Mouse (Mus musculus): ENCODE results near the gene Mcrip1.

- no peak for TF ChIP-seq CTCF (IDR thresholded peaks at IDR 0.05; ENCODE audit: extremely low read depth, insufficient read depth, insufficient read length, insufficient replicate concordance)
- TF ChIP-seq POLR2A (IDR thresholded peaks at IDR 0.05; ENCODE audit: low read depth, low read length) = no peak
Observed at GRCm38 (mm10) chr11:120578024-120578693, 28.6 kb upstream of the Mcrip1 start.
